Comparison of ENCODE assay signal across 22 mouse cellular contexts in genomic region chr4:140793795-140794194, GRCm38 (mm10). TPM values are rescaled to one million over a fixed set of nuclear protein-coding genes. Genes with fewer than 3 reads are reported as not detected.
DNase-seq lines count a peak whose midpoint lies in the region; ATAC-seq and TF ChIP-seq lines count a peak whose summit lies in the region.
"Had no signal": no experiment of that assay in that cellular context is flagged by ENCODE, and none has a peak within 500 bp of the region (broad histone marks: within the 10 kb centered on the region; RNA-seq: fewer than 3 reads in every experiment).

No protein-coding gene starts in this region.

- no peak overlapping the region for H3K4me2 ChIP-seq in hindbrain, postnatal 0 days (ENCODE audit: low read depth, low read length)
- no peak overlapping the region for H3K4me2 ChIP-seq in hindbrain, embryonic 13.5 days
- H3K4me2 ChIP-seq in lung, postnatal 0 days (replicated peaks; ENCODE audit: low read depth, low read length), result no peak overlapping the region
- H3K4me2 ChIP-seq: embryonic facial prominence, embryonic 15.5 days; forebrain, embryonic 13.5 days; limb, embryonic 13.5 days; neural tube, embryonic 13.5 days had no signal

- ATAC-seq in hindbrain, postnatal 0 days, result no peak
- ATAC-seq in hindbrain, embryonic 13.5 days (ENCODE audit: low FRiP score), result no peak
- ATAC-seq in lung, postnatal 0 days, result no peak
- ATAC-seq: CD4-positive, CD25-positive, alpha-beta regulatory T cell, adult 4 months; forebrain, embryonic 13.5 days had no signal

- no peaks in the 10 kb centered on the region for H3K9me3 ChIP-seq in hindbrain, postnatal 0 days (ENCODE audit: low read length)
- H3K9me3 ChIP-seq in hindbrain, embryonic 13.5 days, result no peaks in the 10 kb centered on the region
- no peaks in the 10 kb centered on the region for H3K9me3 ChIP-seq in lung, postnatal 0 days (ENCODE audit: low read length)
- no peaks in the 10 kb centered on the region for H3K9me3 ChIP-seq in E14TG2a.4 (ENCODE audit: low read length)
- H3K9me3 ChIP-seq: embryonic facial prominence, embryonic 15.5 days; forebrain, embryonic 13.5 days; limb, embryonic 13.5 days; neural tube, embryonic 13.5 days had no signal

- DNase-seq in hindbrain, postnatal 0 days (ENCODE audit: low spot score), result no peak
- no peak for DNase-seq in lung, postnatal 0 days (ENCODE audit: low spot score)
- no peak for DNase-seq in lung, postnatal 10 days
- DNase-seq in ZHBTc4 (ENCODE audit: low read depth, low spot score), result peak; percentile 61
- no peak for DNase-seq in adrenal gland, adult (ENCODE audit: inconsistent age in 2 of 2, low spot score in 1 of 2)
- no peak for DNase-seq in adrenal gland, postnatal 4 days (ENCODE audit: low spot score in 2 of 2)
- DNase-seq: cerebellum, adult 2 months; heart, adult 11 months; heart, postnatal 10 days; lung, postnatal 36 days; thymus, postnatal 36 days had no signal

- peak; percentile 45 for TF ChIP-seq CTCF in hindbrain, postnatal 0 days (IDR thresholded peaks at IDR 0.05; ENCODE audit: low read depth)
- TF ChIP-seq CTCF in lung, postnatal 0 days (IDR thresholded peaks at IDR 0.05), result peak; percentile 52
- peak; percentile 56 for TF ChIP-seq CTCF in E14TG2a.4 (conservative IDR thresholded peaks at IDR 0.05; ENCODE audit: low read length)

- H3K4me1 ChIP-seq in hindbrain, postnatal 0 days (ENCODE audit: insufficient read depth, low read length), result no peaks in the 10 kb centered on the region
- no peaks in the 10 kb centered on the region for H3K4me1 ChIP-seq in hindbrain, embryonic 13.5 days (replicated peaks)
- no peaks in the 10 kb centered on the region for H3K4me1 ChIP-seq in lung, postnatal 0 days (ENCODE audit: insufficient read depth, low read depth, low read length)
- H3K4me1 ChIP-seq in E14TG2a.4 (replicated peaks; ENCODE audit: low read depth, low read length), result peaks cover 32% of the 10 kb centered on the region
- H3K4me1 ChIP-seq: embryonic facial prominence, embryonic 15.5 days; forebrain, embryonic 13.5 days; neural tube, embryonic 13.5 days had no signal

- no peak overlapping the region for H3K9ac ChIP-seq in hindbrain, postnatal 0 days (replicated peaks; ENCODE audit: low read length)
- no peak overlapping the region for H3K9ac ChIP-seq in hindbrain, embryonic 13.5 days
- H3K9ac ChIP-seq in lung, postnatal 0 days (replicated peaks; ENCODE audit: low read depth), result no peak overlapping the region
- H3K9ac ChIP-seq: embryonic facial prominence, embryonic 15.5 days; forebrain, embryonic 13.5 days; limb, embryonic 13.5 days; neural tube, embryonic 13.5 days had no signal

- 38% methylated on average over 9 of the region's 9 CpGs for WGBS in hindbrain, postnatal 0 days
- WGBS in hindbrain, embryonic 13.5 days, result 48% methylated on average over 9 of the region's 9 CpGs
- WGBS in lung, postnatal 0 days, result 60% methylated on average over 9 of the region's 9 CpGs

- H3K36me3 ChIP-seq in hindbrain, postnatal 0 days (ENCODE audit: insufficient read depth, low read length), result no peaks in the 10 kb centered on the region
- no peaks in the 10 kb centered on the region for H3K36me3 ChIP-seq in hindbrain, embryonic 13.5 days
- H3K36me3 ChIP-seq in lung, postnatal 0 days (ENCODE audit: insufficient read depth, low read length), result no peaks in the 10 kb centered on the region
- H3K36me3 ChIP-seq in E14TG2a.4 (ENCODE audit: insufficient read depth, low read length), result no peaks in the 10 kb centered on the region
- H3K36me3 ChIP-seq: embryonic facial prominence, embryonic 15.5 days; limb, embryonic 13.5 days; neural tube, embryonic 13.5 days had no signal

- H3K27me3 ChIP-seq in hindbrain, postnatal 0 days (ENCODE audit: insufficient read depth, low read length), result no peaks in the 10 kb centered on the region
- no peaks in the 10 kb centered on the region for H3K27me3 ChIP-seq in hindbrain, embryonic 13.5 days
- no peaks in the 10 kb centered on the region for H3K27me3 ChIP-seq in lung, postnatal 0 days (replicated peaks; ENCODE audit: insufficient read depth, low read length)
- H3K27me3 ChIP-seq in E14TG2a.4 (ENCODE audit: insufficient read depth, low read length), result peaks cover 16% of the 10 kb centered on the region; the same call in 1 of the 2 replicates
- H3K27me3 ChIP-seq: embryonic facial prominence, embryonic 15.5 days; limb, embryonic 13.5 days; neural tube, embryonic 13.5 days had no signal

- no peak overlapping the region for H3K4me3 ChIP-seq in hindbrain, postnatal 0 days (ENCODE audit: low read length)
- H3K4me3 ChIP-seq in hindbrain, embryonic 13.5 days, result no peak overlapping the region
- no peak overlapping the region for H3K4me3 ChIP-seq in lung, postnatal 0 days (ENCODE audit: low read depth, low read length)
- H3K4me3 ChIP-seq in E14TG2a.4 (replicated peaks; ENCODE audit: low read length), result no peak overlapping the region
- H3K4me3 ChIP-seq: embryonic facial prominence, embryonic 15.5 days; forebrain, embryonic 13.5 days; left cerebral cortex, adult 2 months; limb, embryonic 13.5 days; neural tube, embryonic 13.5 days had no signal

- TF ChIP-seq EP300 in lung, postnatal 0 days (IDR thresholded peaks at IDR 0.05), result no peak

- no peak overlapping the region for H3K27ac ChIP-seq in hindbrain, postnatal 0 days
- no peak overlapping the region for H3K27ac ChIP-seq in hindbrain, embryonic 13.5 days
- no peak overlapping the region for H3K27ac ChIP-seq in lung, postnatal 0 days (ENCODE audit: low read length)
- H3K27ac ChIP-seq: embryonic facial prominence, embryonic 15.5 days; forebrain, embryonic 13.5 days; left cerebral cortex, adult 2 months; limb, embryonic 13.5 days; neural tube, embryonic 13.5 days had no signal

RNA-seq across cellular contexts. Expression of gene Padi3, which starts 16.7 kb away (rescaled TPM):
- total RNA-seq in hindbrain, postnatal 0 days (2014; rRNA removed), result not detected in 2 replicates
- 0.05 TPM in 2 replicates for polyA plus RNA-seq in hindbrain, postnatal 0 days (2015; fragmentation: Nextera tagmentation; extraction: Ambion mirVana)
- polyA plus RNA-seq in hindbrain, embryonic 13.5 days (2015; fragmentation: Nextera tagmentation; extraction: Ambion mirVana), result not detected in 2 replicates
- 0.35 and 0.50 TPM in 2 replicates for polyA plus RNA-seq in lung, postnatal 0 days (2015; fragmentation: Nextera tagmentation; extraction: Ambion mirVana)
- not detected for total RNA-seq in adrenal gland, postnatal 4 days (2021)
- total RNA-seq: layer of hippocampus, adult 18-20 months; left cerebral cortex, adult 2 months had no signal
- polyA plus RNA-seq: cerebellum, adult 2 months; forebrain, embryonic 13.5 days; neural tube, embryonic 13.5 days had no signal

RNA-seq across cellular contexts. Expression of gene Padi4, which starts 19.8 kb away (rescaled TPM):
- total RNA-seq in hindbrain, postnatal 0 days (2014; rRNA removed), result not detected in 2 replicates
- polyA plus RNA-seq in hindbrain, postnatal 0 days (2015; fragmentation: Nextera tagmentation; extraction: Ambion mirVana), result not detected in 2 replicates
- 0.09 and 0.13 TPM in 2 replicates for polyA plus RNA-seq in hindbrain, embryonic 13.5 days (2015; fragmentation: Nextera tagmentation; extraction: Ambion mirVana)
- polyA plus RNA-seq in lung, postnatal 0 days (2015; fragmentation: Nextera tagmentation; extraction: Ambion mirVana), result 1.1 and 1.6 TPM in 2 replicates
- total RNA-seq in adrenal gland, postnatal 4 days (2021), result 1 to 10 TPM; 1.4 to 2.7 TPM
- total RNA-seq: layer of hippocampus, adult 18-20 months had no signal

RNA-seq across cellular contexts. Expression of gene Padi6, which starts 51.4 kb away (rescaled TPM):
- 0.18 and 0.58 TPM in 2 replicates for total RNA-seq in hindbrain, postnatal 0 days (2014; rRNA removed)
- 0.11 and 0.16 TPM in 2 replicates for polyA plus RNA-seq in hindbrain, postnatal 0 days (2015; fragmentation: Nextera tagmentation; extraction: Ambion mirVana)
- polyA plus RNA-seq in hindbrain, embryonic 13.5 days (2015; fragmentation: Nextera tagmentation; extraction: Ambion mirVana), result not detected in 2 replicates
- polyA plus RNA-seq in lung, postnatal 0 days (2015; fragmentation: Nextera tagmentation; extraction: Ambion mirVana), result 0.26 TPM in 1 of 2 replicates, not detected in the other
- total RNA-seq in adrenal gland, postnatal 4 days (2021), result under 1 TPM in 1 of 2 experiments, not detected in 1; 0.73 TPM
- total RNA-seq: common myeloid progenitor, adult 5-6 weeks; heart, postnatal 10 days; left cerebral cortex, adult 2 months had no signal
- polyA plus RNA-seq: CD4-positive, CD25-positive, alpha-beta regulatory T cell, adult 4 months; cerebellum, adult 2 months; embryonic facial prominence, embryonic 15.5 days; forebrain, embryonic 13.5 days; kidney, embryonic 14.5 days; limb, embryonic 13.5 days; neural tube, embryonic 13.5 days had no signal

RNA-seq across cellular contexts. Expression of gene Padi1, which starts 51.8 kb away (rescaled TPM):
- total RNA-seq in hindbrain, postnatal 0 days (2014; rRNA removed), result 0.25 TPM in 1 of 2 replicates, not detected in the other
- 0.05 TPM in 1 of 2 replicates, not detected in the other for polyA plus RNA-seq in hindbrain, postnatal 0 days (2015; fragmentation: Nextera tagmentation; extraction: Ambion mirVana)
- not detected in 2 replicates for polyA plus RNA-seq in hindbrain, embryonic 13.5 days (2015; fragmentation: Nextera tagmentation; extraction: Ambion mirVana)
- polyA plus RNA-seq in lung, postnatal 0 days (2015; fragmentation: Nextera tagmentation; extraction: Ambion mirVana), result 0.17 and 0.20 TPM in 2 replicates
- total RNA-seq in adrenal gland, postnatal 4 days (2021), result not detected
- total RNA-seq: common myeloid progenitor, adult 5-6 weeks; heart, postnatal 10 days; layer of hippocampus, adult 18-20 months had no signal
- polyA plus RNA-seq: forebrain, embryonic 13.5 days had no signal
